Mouse (Mus musculus): ENCODE measurements around the gene Glrx.

Glrx gene

DNA sequence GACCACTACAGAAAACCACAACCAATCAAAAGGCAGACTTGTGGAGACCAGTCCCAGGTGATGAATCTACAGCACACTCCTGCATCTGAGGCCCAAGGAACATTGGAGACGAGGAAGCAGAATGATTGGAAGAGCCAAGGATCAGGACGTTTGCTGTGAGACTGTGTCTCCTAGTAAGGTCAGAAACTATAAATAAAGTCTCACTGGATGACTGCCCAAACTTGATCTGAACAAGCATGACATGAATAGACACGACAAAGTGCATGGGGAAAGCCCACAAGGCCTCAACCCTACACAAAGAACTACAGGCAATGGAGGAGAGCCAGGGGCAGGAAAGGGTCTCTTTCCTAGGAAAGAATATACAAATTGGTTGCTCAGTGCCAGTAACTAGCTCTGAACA, 44.1 kb downstream of the Glrx start:
- DNase-seq (ENCODE audit: low read depth, low spot score): no peak

DNA sequence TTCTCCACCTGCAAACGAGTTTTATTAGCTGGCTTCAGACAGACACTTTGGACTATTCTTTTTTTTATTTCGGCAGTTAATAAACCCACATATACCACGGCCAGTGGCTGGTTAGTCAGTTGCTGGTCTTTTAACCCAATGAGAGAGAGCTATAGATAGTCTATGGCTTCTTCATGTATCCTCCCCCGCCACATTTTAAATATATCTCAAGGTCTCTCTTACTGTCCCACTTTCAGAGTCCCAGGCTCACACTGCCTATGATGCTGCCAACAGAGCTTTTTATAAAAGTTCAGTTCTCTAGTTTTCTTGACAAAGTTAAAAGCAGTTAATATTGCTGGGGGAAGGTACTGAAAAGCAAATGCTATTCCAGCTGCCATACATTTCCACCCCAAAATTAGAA, 52.2 kb downstream of the Glrx start:
- DNase-seq (ENCODE audit: low read depth, low spot score): no peak

DNA sequence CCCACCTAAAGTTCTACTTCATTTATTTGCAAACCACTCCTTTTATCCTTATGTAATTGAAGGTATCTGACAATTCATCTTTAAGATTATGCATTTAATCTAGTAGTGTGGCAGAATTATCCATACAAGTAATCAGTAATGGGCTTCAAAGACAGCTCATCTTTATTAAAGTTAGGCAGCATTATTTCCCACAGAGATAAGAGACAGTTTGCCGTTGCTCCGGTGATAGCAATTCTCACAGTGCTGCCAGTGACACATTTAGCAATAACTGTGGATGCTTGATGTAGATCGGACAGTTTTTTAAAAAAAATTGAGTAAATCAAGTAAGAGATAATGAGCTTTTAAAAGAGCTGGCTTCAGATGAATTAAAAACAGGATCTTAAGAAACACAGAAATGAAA, 52.6 kb downstream of the Glrx start:
- no peak for DNase-seq (ENCODE audit: low read depth, low spot score)

DNA sequence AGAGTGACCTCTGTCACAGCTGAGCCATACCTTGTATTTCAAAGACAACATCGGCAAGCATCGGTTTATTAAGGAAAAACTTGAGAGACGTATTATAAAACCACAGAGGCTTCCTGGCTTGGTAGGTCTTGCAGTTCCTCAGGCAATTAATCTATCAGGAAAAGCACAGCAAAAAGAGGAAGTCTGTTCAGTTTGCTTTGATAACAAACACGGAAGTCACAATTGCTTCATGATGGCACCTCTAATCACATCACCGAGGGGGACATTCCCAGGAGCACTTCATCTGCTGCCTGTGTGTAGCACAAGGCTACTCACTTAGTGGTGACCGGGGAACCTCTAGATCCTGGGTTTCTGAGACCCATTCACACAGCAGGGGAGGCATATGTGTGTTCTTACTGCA, 53.2 kb downstream of the Glrx start:
- no peak for DNase-seq (ENCODE audit: low read depth, low spot score)
